Mouse (Mus musculus): ENCODE data around the gene Ndufa6. TPM values are rescaled to one million over a fixed set of nuclear protein-coding genes. Genes with fewer than 3 reads are reported as not detected.
A peak's percentile ranks its signal among the peaks of the same experiment; 100 is the strongest.

The Ndufa6 gene
- total and polyA plus RNA-seq, 3 experiments: 235 to 417 TPM; not detected in 1

DNA sequence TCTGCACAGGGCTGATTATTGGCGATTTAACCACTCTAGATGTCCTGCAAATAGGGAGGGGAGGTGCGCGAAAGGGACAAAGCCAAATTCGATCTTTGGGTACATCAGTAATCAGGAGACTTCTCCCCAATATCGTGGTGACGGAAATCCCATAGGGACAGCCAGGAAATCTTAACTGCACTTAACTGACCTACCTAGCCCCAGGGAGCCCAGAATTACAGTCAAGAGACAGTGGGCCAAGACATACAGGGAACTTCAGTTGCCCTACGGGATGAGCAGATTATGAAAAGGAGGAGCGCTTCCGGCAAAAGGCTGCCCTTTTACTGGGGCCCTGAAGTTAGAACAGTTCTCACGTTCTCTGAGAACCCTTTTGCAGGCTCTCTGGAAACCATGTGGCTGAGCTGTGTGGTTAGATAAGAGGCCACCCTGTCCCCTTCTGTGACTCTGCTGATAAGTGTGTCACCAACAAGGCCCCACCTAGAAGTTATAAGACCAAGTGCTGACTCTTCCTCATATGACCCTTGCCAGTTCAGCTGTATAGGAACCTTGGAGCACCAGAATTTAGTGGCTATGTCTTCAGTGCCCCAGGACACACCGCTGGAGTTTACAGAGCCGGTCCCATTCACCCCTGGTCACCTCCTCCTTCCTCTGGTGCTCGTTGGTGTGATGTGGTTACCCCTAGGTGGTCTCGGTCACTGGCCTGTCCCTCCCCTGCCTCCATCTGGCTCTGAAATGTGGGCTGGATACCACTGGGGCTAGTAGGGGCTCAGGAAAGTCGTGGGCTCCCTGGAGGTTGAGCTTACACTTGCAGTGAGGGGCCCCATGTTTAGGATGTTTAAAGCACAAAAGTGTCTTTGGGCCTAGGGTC is 12.2 kb downstream of the Ndufa6 start (continued):
- TF ChIP-seq MAZ (IDR thresholded peaks at IDR 0.05; ENCODE audit: low read depth, low read length) (peak; percentile 94), ETS1 (IDR thresholded peaks at IDR 0.05; ENCODE audit: low read depth, low read length) (peak; percentile 100), KAT2A (conservative IDR thresholded peaks at IDR 0.05; ENCODE audit: low read depth, low read length) (peak; percentile 58), JUND (IDR thresholded peaks at IDR 0.05; ENCODE audit: low read depth, low read length) (peak; percentile 89), SMC3 (IDR thresholded peaks at IDR 0.05; ENCODE audit: low read depth, low read length) (no peak), ZKSCAN1 (IDR thresholded peaks at IDR 0.05; ENCODE audit: low read depth, low read length) (no peak), POLR2A (IDR thresholded peaks at IDR 0.05; ENCODE audit: control insufficient read depth in 1 of 2, insufficient read depth in 1 of 2, low read depth in 1 of 2, low read length in 2 of 2, poor library complexity in 1 of 2) (peak in 1 of 2 experiments; percentile 89; a peak in 3 of 4 replicates), MAFK (IDR thresholded peaks at IDR 0.05; ENCODE audit: borderline replicate concordance, low read depth, low read length) (peak; percentile 88), UBTF (IDR thresholded peaks at IDR 0.05; ENCODE audit: borderline replicate concordance, insufficient read depth, low read depth, low read length) (no peak), BHLHE40 (IDR thresholded peaks at IDR 0.05; ENCODE audit: borderline replicate concordance, low read depth, low read length) (peak; percentile 96), ZC3H11A (IDR thresholded peaks at IDR 0.05; ENCODE audit: low read depth, low read length) (no peak), TCF12 (IDR thresholded peaks at IDR 0.05; ENCODE audit: low read depth, low read length) (peak; percentile 100), CTCF (IDR thresholded peaks at IDR 0.05 in 2 of 3, conservative IDR thresholded peaks at IDR 0.05 in 1 of 3; ENCODE audit: control insufficient read depth in 1 of 3, insufficient read depth in 1 of 3, low read depth in 2 of 3, low read length in 3 of 3, poor library complexity in 1 of 3, severe bottlenecking in 1 of 3) (no peak), MAX (IDR thresholded peaks at IDR 0.05; ENCODE audit: low read length) (peak; percentile 92), ZMIZ1 (IDR thresholded peaks at IDR 0.05; ENCODE audit: low read depth, low read length) (peak; percentile 90), USF2 (IDR thresholded peaks at IDR 0.05; ENCODE audit: borderline replicate concordance in 1 of 2, insufficient read depth in 1 of 2, low read depth in 1 of 2, low read length in 2 of 2) (no peak), MYC (IDR thresholded peaks at IDR 0.05; ENCODE audit: low read depth, low read length) (peak; percentile 99), EP300 (IDR thresholded peaks at IDR 0.05; ENCODE audit: low read depth in 1 of 2, low read length in 2 of 2) (peak; percentile 99 to 100), HCFC1 (IDR thresholded peaks at IDR 0.05; ENCODE audit: low read depth, low read length) (peak; percentile 75), GABPA (IDR thresholded peaks at IDR 0.05; ENCODE audit: low read depth, low read length) (no peak), GATA1 (IDR thresholded peaks at IDR 0.05; ENCODE audit: low read depth, low read length) (peak; percentile 100)

DNA sequence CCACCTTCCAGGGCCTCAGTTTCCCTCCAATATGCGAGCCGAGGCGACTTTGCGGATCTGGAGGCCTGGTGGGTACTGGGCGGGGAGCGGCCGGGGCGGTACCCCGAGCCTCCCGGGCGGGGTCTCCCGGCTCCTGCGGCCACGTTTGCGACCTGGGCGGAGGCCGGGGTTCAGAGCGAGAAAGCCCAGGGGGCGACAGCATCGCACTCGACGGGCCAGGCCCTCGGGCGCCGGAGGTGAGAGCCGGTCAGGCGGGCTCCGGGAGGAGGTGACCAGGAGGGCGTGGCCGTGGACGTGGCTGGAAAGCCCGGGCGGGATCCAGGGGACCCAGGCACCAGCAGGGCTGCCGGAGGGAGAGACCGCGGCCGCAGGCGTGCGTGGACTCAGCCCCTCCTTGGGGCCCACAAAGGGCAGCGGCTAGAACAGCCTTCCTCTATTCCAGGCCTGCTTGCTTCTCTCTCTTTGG is 13.1 kb downstream of the Ndufa6 start:
- Histone ChIP-seq H3K27me3 (ENCODE audit: control insufficient read depth in 1 of 2, insufficient read depth in 2 of 2, low read length in 2 of 2) (no peaks in the 10 kb centered on the region), H3K4me1 (ENCODE audit: control insufficient read depth in 1 of 2, insufficient read depth in 2 of 2, low read length in 2 of 2) (peaks cover 16 to 50% of the 10 kb centered on the region in 2 experiments), H3K9me3 (replicated peaks; ENCODE audit: insufficient read depth, low read length) (no peaks in the 10 kb centered on the region), H3K27ac (ENCODE audit: control insufficient read depth, low read depth, low read length) (peak overlapping the region; percentile 98), H3K79me2 (ENCODE audit: control insufficient read depth, insufficient read depth, low read length, poor library complexity) (peaks cover 33% of the 10 kb centered on the region), H3K36me3 (ENCODE audit: control insufficient read depth in 1 of 2, insufficient read depth in 2 of 2, low read length in 2 of 2) (peaks cover 0 to 43% of the 10 kb centered on the region in 2 experiments; a peak in 2 of 4 replicates), H3K9ac (ENCODE audit: control insufficient read depth, low read depth, low read length, poor library complexity, severe bottlenecking) (peak overlapping the region; percentile 94), H3K4me3 (ENCODE audit: control insufficient read depth in 1 of 2, insufficient read depth in 1 of 2, low read depth in 2 of 2, low read length in 2 of 2) (peak overlapping the region; percentile 78 to 79)
- DNase-seq (ENCODE audit: low read depth, low spot score): peak; percentile 76
- TF ChIP-seq MEF2A (IDR thresholded peaks at IDR 0.05; ENCODE audit: extremely low read depth, insufficient replicate concordance, low read depth, low read length, poor library complexity, severe bottlenecking): no peak
- no peak for TF ChIP-seq TAL1 (IDR thresholded peaks at IDR 0.05; ENCODE audit: low read length)
- no peak for TF ChIP-seq GATA1 (IDR thresholded peaks at IDR 0.05; ENCODE audit: low read depth, low read length)
- TF ChIP-seq TBP (IDR thresholded peaks at IDR 0.05; ENCODE audit: low read depth, low read length): 0 out of 2 replicates have a peak, but pooled peaks have one; percentile 6
- TF ChIP-seq MYC (IDR thresholded peaks at IDR 0.05; ENCODE audit: low read depth, low read length): no peak
- TF ChIP-seq NRF1 (IDR thresholded peaks at IDR 0.05; ENCODE audit: insufficient read depth, low read depth, low read length, poor library complexity, severe bottlenecking): no peak
- TF ChIP-seq MYB (IDR thresholded peaks at IDR 0.05; ENCODE audit: low read depth, low read length): no peak
- no peak for TF ChIP-seq JUND (IDR thresholded peaks at IDR 0.05; ENCODE audit: low read depth, low read length)
- TF ChIP-seq UBTF (IDR thresholded peaks at IDR 0.05; ENCODE audit: borderline replicate concordance, insufficient read depth, low read depth, low read length): peak; percentile 85; the same call in 1 of the 2 replicates
- TF ChIP-seq RCOR1 (IDR thresholded peaks at IDR 0.05; ENCODE audit: low read depth, low read length): no peak
- no peak for TF ChIP-seq MAFK (IDR thresholded peaks at IDR 0.05; ENCODE audit: borderline replicate concordance, low read depth, low read length)
- TF ChIP-seq POLR2AphosphoS2 (IDR thresholded peaks at IDR 0.05; ENCODE audit: low read length): no peak
- TF ChIP-seq CHD1 (IDR thresholded peaks at IDR 0.05; ENCODE audit: low read depth, low read length): no peak; the same call in 1 of the 2 replicates
- peak; percentile 8 to 60; a peak in 2 of 4 replicates for TF ChIP-seq POLR2A (IDR thresholded peaks at IDR 0.05; ENCODE audit: control insufficient read depth in 1 of 2, insufficient read depth in 1 of 2, low read depth in 1 of 2, low read length in 2 of 2, poor library complexity in 1 of 2)
- TF ChIP-seq E2F4 (IDR thresholded peaks at IDR 0.05; ENCODE audit: borderline replicate concordance, low read depth, low read length): no peak
- no peak for TF ChIP-seq RAD21 (IDR thresholded peaks at IDR 0.05; ENCODE audit: low read depth, low read length)
- TF ChIP-seq MAX (IDR thresholded peaks at IDR 0.05; ENCODE audit: low read length): no peak
